Mouse (Mus musculus) kidney, postnatal 0 days (tissue): ENCODE data around the gene Kcnab1. TPM values are rescaled to one million over a fixed set of nuclear protein-coding genes. Genes with fewer than 3 reads are reported as not detected.
A peak's percentile ranks its signal among the peaks of the same experiment; 100 is the strongest.

Source experiments
- ATAC-seq: fragments of 200-750 bp; cut with Nextera tagmentation; replicated peaks from 2 replicates; pipeline ENCODE4 v1.8.0; 2017; ENCODE audit warnings: low read depth, moderate number of reproducible peaks, moderate TSS enrichment, moderate library complexity; ENCODE audit not compliant: low FRiP score
- DNase-seq: peaks from one replicate; pipeline ENCODE4 v3.0.0-alpha.2; 2016; ENCODE audit warnings: low spot score
- H3K27ac ChIP-seq: fragments of 300-500 bp; sonication (generic); 2 replicates; pipeline ENCODE4 v1.5.1; 2014; ENCODE audit warnings: mild to moderate bottlenecking
- H3K27me3 ChIP-seq: fragments of 300-500 bp; sonication (generic); 2 replicates; pipeline ENCODE4 v1.6.1; 2014; ENCODE audit warnings: low read length, mixed read lengths; ENCODE audit not compliant: insufficient read depth
- H3K36me3 ChIP-seq: fragments of 300-500 bp; sonication (generic); 2 replicates; pipeline ENCODE4 v1.6.1; 2014; ENCODE audit warnings: low read length, mixed read lengths; ENCODE audit not compliant: insufficient read depth
- H3K4me1 ChIP-seq: fragments of 300-500 bp; sonication (generic); replicated peaks from 2 replicates; pipeline ENCODE4 v1.6.1; 2014; ENCODE audit warnings: antibody characterized with exemption, low read length, mixed read lengths; ENCODE audit not compliant: insufficient read depth
- H3K4me2 ChIP-seq: fragments of 300-500 bp; sonication (generic); 2 replicates; pipeline ENCODE4 v1.6.1; 2014; ENCODE audit warnings: mild to moderate bottlenecking, low read length, moderate library complexity, mixed read lengths
- H3K4me3 ChIP-seq: fragments of 300-500 bp; sonication (generic); replicated peaks from 2 replicates; pipeline ENCODE4 v1.5.1; 2014; ENCODE audit warnings: low read depth, low read length
- H3K9ac ChIP-seq: fragments of 300-500 bp; sonication (generic); 2 replicates; pipeline ENCODE4 v1.6.1; 2014; ENCODE audit warnings: low read depth, low read length
- H3K9me3 ChIP-seq: fragments of 300-500 bp; sonication (generic); replicated peaks from 2 replicates; pipeline ENCODE4 v1.6.1; 2016; ENCODE audit warnings: low read length, inconsistent platforms, mixed read lengths
- CTCF ChIP-seq: IDR thresholded peaks from 2 replicates; pipeline ENCODE4 v1.5.1; 2016; ENCODE audit warnings: antibody characterized with exemption, low read depth, mild to moderate bottlenecking, moderate library complexity
- WGBS: fragments of 180-500 bp; shearing (Covaris S2); extraction: QIAGEN DNeasy Blood & Tissue Kit; methylation state at CpG from one replicate; pipeline ENCODE4 v1.1.7; 2014; 5-methylcytosine and 5-hydroxymethylcytosine counted together
- polyA plus RNA-seq: library from polyadenylated mRNA; unstranded; fragments of >200 nt; fragmentation: Nextera tagmentation; extraction: Ambion mirVana; gene quantifications from 2 replicates; pipeline ENCODE4 v1.2.1, GENCODE M21; 2015

Kcnab1 gene
- polyA plus RNA-seq, 1 experiment from 2014 or later, result 4.0 TPM

DNA sequence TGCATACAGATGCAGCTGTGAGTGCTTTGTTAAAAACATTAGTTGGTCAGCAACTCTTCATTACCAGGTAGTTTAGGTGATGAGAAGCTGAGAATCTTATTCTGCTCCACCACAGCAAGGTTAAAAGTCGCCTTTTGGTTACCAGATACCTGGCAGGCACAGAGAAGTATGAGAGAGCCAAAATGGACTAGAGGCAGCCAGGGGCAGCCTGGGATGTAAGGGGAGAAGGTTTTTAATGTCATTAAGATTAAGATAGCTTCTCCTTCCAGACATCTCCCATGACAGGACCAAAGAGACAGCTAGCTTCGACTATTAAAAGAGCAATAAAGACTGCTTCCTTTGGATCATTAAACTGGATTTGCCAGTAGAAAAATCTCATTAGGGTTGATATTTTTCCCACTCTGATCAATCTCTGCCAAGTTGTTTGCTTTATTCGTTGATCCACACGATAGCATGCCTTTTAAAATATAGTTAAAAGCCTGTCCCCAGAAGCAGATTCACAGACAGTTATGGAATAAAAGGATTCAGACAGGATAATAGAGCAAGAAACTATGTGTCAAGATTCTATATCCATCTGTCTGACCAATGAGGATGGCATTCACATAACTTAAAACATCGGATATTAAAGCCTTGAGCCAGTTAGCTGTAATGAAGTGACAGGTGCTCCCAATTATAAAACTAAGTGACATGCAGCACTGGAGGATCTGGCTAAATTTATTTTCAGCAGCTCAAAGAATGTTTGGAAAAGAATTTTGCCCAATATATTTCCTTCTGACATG lies 231.2 kb downstream of the Kcnab1 start:
- H3K27ac ChIP-seq, result no peak overlapping the region
- no peaks in the 10 kb centered on the region for H3K9me3 ChIP-seq
- no peaks in the 10 kb centered on the region for H3K27me3 ChIP-seq
- H3K4me1 ChIP-seq, result no peaks in the 10 kb centered on the region
- 51% methylated on average over 5 of the region's 5 CpGs for WGBS
- H3K36me3 ChIP-seq, result no peaks in the 10 kb centered on the region
- DNase-seq (peak; percentile 39), ATAC-seq (no peak)
- TF ChIP-seq CTCF, result no peak
- H3K4me3 ChIP-seq, result no peak overlapping the region
- no peak overlapping the region for H3K9ac ChIP-seq
- no peak overlapping the region for H3K4me2 ChIP-seq

DNA sequence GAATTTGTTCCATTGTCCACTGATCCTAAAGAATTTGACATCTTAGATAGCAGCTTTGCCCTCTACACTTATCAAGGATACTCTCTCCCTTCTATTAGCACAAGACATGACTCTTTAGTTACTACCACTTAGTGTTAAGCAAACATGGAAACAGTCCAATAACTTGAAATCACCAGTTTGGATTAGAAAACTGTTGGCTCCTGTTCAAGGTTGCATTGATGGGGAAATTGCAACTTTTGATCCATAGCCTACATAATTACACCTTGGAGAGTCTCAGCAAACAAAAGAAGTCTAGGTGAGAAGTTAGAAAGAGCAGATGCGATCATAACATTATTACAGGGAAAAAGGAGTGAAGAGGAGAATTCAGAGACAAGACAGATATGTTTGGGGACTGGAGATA lies 237.0 kb downstream of the Kcnab1 start:
- WGBS, result 87% methylated on average over 1 of the region's 1 CpGs
- no peak overlapping the region for H3K4me3 ChIP-seq
- TF ChIP-seq CTCF, result no peak
- DNase-seq (no peak), ATAC-seq (no peak)
- H3K36me3 ChIP-seq, result no peaks in the 10 kb centered on the region
- no peak overlapping the region for H3K27ac ChIP-seq
- H3K9me3 ChIP-seq, result no peaks in the 10 kb centered on the region
- no peaks in the 10 kb centered on the region for H3K27me3 ChIP-seq
- H3K9ac ChIP-seq, result no peak overlapping the region
- H3K4me1 ChIP-seq, result no peaks in the 10 kb centered on the region
- H3K4me2 ChIP-seq, result no peak overlapping the region

DNA sequence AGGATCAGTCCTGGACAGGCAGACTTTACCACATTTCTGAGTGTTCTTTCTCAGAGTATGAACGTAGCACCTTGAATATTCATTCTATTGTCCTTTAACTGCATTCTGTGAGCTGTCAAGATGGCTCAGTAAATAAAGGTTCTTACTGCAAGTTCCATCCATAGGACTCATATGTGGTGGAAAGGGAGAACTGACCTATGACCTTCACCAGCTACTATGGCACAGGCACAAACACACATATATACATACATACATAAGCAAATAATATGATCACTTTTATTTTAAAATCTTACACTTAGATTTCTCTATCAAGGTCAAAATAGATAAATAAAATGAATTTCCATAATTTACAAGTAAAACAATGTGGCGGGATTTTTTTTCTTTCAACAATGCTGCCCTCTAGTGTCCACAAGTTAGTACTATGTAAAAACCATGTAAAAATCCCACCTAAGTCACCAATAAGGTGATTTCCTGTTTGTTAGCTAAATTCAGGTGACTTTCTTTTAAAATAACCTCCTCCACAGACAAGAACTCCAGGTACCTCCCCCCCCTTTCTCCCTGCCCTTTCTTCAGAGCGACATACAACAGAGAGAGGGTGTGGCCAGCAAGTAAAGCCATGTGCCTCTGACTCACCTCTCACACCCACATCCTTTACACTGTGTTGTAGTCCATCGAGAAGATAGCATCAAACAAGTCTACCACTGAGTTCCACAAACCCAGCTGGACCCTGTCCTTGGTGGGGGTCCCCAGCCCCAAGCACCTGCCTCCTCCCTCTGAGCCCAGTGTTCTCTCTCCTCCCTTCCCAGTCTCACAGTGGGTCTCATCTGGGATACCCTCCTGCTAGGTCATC lies 243.3 kb downstream of the Kcnab1 start:
- Histone ChIP-seq H3K36me3 (no peaks in the 10 kb centered on the region), H3K9ac (no peak overlapping the region), H3K4me3 (no peak overlapping the region), H3K9me3 (no peaks in the 10 kb centered on the region), H3K27me3 (no peaks in the 10 kb centered on the region), H3K4me2 (no peak overlapping the region), H3K4me1 (no peaks in the 10 kb centered on the region), H3K27ac (no peak overlapping the region)
- ATAC-seq (no peak; the same call in 1 of the 2 replicates), DNase-seq (peak; percentile 75)
- TF ChIP-seq CTCF, result peak; percentile 67
- WGBS, result 44% methylated on average over 4 of the region's 4 CpGs

DNA sequence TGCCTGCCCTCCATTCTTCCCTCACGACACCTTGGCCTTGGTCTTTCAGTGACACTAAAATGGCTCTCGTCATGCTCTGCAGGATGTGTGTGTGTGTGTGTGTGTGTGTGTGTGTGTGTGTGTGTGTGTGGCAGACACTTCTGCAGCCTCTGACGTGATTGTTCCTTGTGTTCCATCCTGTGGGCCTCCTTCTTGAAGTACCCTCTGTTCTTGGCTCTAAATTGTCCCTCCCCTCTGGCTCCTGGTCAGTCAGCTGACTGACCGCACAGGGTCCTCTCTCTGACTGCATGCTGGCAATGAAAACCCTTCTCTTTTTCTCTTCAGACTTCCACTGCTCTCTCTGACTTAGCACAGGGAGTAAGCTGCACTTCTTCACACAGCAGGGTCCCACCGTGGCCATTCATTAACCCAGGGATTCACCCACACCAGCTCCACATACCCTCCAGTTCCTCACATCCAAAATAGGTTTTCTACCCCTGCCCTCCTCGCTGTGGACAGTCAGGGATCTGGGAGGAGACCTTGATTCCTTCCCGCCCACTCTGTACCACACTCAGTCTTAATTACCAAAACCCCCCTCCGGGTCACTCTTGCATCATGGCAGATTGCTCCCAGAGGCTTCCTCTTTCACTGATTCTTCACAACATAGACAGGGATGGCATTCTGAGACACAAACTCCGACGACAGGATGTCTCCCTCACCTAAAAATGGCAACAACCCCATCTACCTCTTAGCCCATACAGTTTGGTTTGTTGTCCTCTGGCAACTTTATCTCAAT lies 244.3 kb downstream of the Kcnab1 start:
- H3K9me3 ChIP-seq, result no peaks in the 10 kb centered on the region
- H3K27me3 ChIP-seq, result no peaks in the 10 kb centered on the region
- no peaks in the 10 kb centered on the region for H3K36me3 ChIP-seq
- no peak overlapping the region for H3K4me3 ChIP-seq
- H3K9ac ChIP-seq, result no peak overlapping the region
- 61% methylated on average over 10 of the region's 10 CpGs for WGBS
- H3K4me1 ChIP-seq, result no peaks in the 10 kb centered on the region
- no peak overlapping the region for H3K27ac ChIP-seq
- 0 out of 2 replicates have a peak, but pooled peaks have one; percentile 42 for ATAC-seq
- DNase-seq, result no peak
- H3K4me2 ChIP-seq, result no peak overlapping the region
- no peak for TF ChIP-seq CTCF

DNA sequence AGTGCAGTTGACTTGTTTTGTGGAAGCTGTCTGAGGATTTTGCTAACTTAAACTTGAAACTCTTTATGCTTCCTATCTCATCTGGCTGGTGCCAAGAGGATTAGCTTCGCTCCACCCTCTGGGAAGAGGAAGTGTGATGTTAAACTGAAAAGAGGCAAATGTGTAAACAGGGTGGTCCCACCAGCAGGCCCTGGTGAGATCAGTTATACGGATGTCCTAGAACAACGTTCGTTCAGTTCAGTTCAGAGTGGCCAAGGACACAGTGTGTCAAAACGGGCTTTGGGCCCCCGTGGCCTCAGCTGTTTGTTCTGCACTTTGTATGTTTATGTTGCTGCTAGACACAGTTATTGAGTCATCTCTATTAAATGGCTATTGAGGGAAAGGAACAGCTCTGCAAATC lies 246.3 kb downstream of the Kcnab1 start:
- Histone ChIP-seq H3K27me3 (no peaks in the 10 kb centered on the region), H3K4me3 (no peak overlapping the region), H3K9ac (no peak overlapping the region), H3K27ac (no peak overlapping the region), H3K4me1 (no peaks in the 10 kb centered on the region), H3K4me2 (no peak overlapping the region), H3K36me3 (no peaks in the 10 kb centered on the region), H3K9me3 (no peaks in the 10 kb centered on the region)
- ATAC-seq, result no peak
- TF ChIP-seq CTCF, result no peak
- DNase-seq, result no peak
- 60% methylated on average over 6 of the region's 6 CpGs for WGBS

DNA sequence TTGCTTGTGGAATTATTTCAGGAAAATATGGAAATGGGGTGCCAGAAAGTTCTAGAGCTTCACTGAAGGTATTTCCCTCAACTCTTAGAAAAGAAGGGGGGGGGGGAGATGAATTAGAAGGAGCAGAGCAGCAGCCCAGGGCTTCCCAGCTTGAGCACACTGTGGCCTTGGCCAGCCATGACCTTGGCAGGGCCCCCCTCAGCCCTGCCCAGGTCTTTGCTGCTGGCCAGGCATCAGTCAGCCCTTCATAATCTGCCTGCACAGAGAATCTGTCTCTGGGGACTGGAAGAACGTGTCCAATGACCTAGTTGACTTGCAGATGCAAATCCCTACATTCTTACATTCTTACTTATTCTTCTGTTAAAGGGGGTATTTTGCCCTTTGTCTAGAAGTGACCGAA lies 249.1 kb downstream of the Kcnab1 start:
- H3K27me3 ChIP-seq, result no peaks in the 10 kb centered on the region
- H3K36me3 ChIP-seq, result no peaks in the 10 kb centered on the region
- H3K9ac ChIP-seq, result no peak overlapping the region
- no peak for TF ChIP-seq CTCF
- ATAC-seq (no peak), DNase-seq (no peak)
- H3K27ac ChIP-seq, result no peak overlapping the region
- 81% methylated on average over 2 of the region's 2 CpGs for WGBS
- no peaks in the 10 kb centered on the region for H3K4me1 ChIP-seq
- no peaks in the 10 kb centered on the region for H3K9me3 ChIP-seq
- H3K4me2 ChIP-seq, result no peak overlapping the region
- no peak overlapping the region for H3K4me3 ChIP-seq
